Mouse (Mus musculus) lung, embryonic 16.5 days (tissue): ENCODE results near the gene Ifitm10. TPM values are rescaled to one million over a fixed set of nuclear protein-coding genes. Genes with fewer than 3 reads are reported as not detected.
A peak's percentile ranks its signal among the peaks of the same experiment; 100 is the strongest.

Experiments
- ATAC-seq: fragments of 200-750 bp; cut with Nextera tagmentation; 2 replicates; pipeline ENCODE4 v1.8.0; 2017; ENCODE audit warnings: low read depth, mild to moderate bottlenecking, moderate library complexity
- H3K27ac ChIP-seq: fragments of 300-500 bp; sonication (generic); 2 replicates; pipeline ENCODE4 v1.5.1; 2014; ENCODE audit warnings: mild to moderate bottlenecking, control low read depth, low read length
- H3K27me3 ChIP-seq: fragments of 300-500 bp; sonication (generic); 2 replicates; pipeline ENCODE4 v1.6.1; 2014; ENCODE audit warnings: low read depth, low read length, mixed read lengths; ENCODE audit not compliant: control insufficient read depth, insufficient read depth
- H3K36me3 ChIP-seq: fragments of 300-500 bp; sonication (generic); 2 replicates; pipeline ENCODE4 v1.6.1; 2014; ENCODE audit warnings: low read length; ENCODE audit not compliant: control insufficient read depth, insufficient read depth
- H3K4me1 ChIP-seq: fragments of 300-500 bp; sonication (generic); replicated peaks from 2 replicates; pipeline ENCODE4 v1.6.1; 2014; ENCODE audit warnings: low read length, mixed read lengths; ENCODE audit not compliant: control insufficient read depth, insufficient read depth
- H3K4me2 ChIP-seq: fragments of 300-500 bp; sonication (generic); 2 replicates; pipeline ENCODE4 v1.6.1; 2014; ENCODE audit warnings: low read depth, low read length, control low read depth
- H3K4me3 ChIP-seq: fragments of 300-500 bp; sonication (generic); 2 replicates; pipeline ENCODE4 v1.5.1; 2014; ENCODE audit warnings: mild to moderate bottlenecking, low read length, control low read depth
- H3K9ac ChIP-seq: fragments of 300-500 bp; sonication (generic); 2 replicates; pipeline ENCODE4 v1.6.1; 2014; ENCODE audit warnings: low read length, control low read depth
- H3K9me3 ChIP-seq: fragments of 300-500 bp; sonication (generic); 2 replicates; pipeline ENCODE4 v1.6.1; 2016; ENCODE audit warnings: low read length; ENCODE audit not compliant: control insufficient read depth
- WGBS: fragments of 180-500 bp; shearing (Covaris S2); extraction: QIAGEN DNeasy Blood & Tissue Kit; methylation state at CpG from one replicate; pipeline ENCODE4 v1.1.7; 2014; 5-methylcytosine and 5-hydroxymethylcytosine counted together
- polyA plus RNA-seq: library from polyadenylated mRNA; unstranded; fragments of >200 nt; fragmentation: Nextera tagmentation; extraction: Ambion mirVana; gene quantifications from 2 replicates; pipeline ENCODE4 v1.2.1, GENCODE M21; 2015

Ifitm10 gene
- polyA plus RNA-seq = 5.6 and 7.5 TPM in 2 replicates

- Histone ChIP-seq H3K36me3 (peaks cover 26% of the 10 kb centered on the region), H3K4me2 (no peak within 1 kb of the TSS; the same call in 1 of the 2 replicates), H3K4me1 (peaks cover 13% of the 10 kb centered on the region), H3K27me3 (peaks cover 31% of the 10 kb centered on the region), H3K27ac (no peak within 1 kb of the TSS), H3K4me3 (no peak within 1 kb of the TSS), H3K9me3 (no peaks in the 10 kb centered on the region), H3K9ac (no peak within 1 kb of the TSS)
- no peak for ATAC-seq
- WGBS = 65% methylated on average over 8 of the region's 8 CpGs
These were observed at the start of gene Ifitm10 for GRCm38 (mm10) chr7:142373641-142374412. Ifitm10 (minus strand) TSS chr7:142373753.

- Histone ChIP-seq H3K4me2 (no peak overlapping the region), H3K9me3 (peaks cover 4% of the 10 kb centered on the region; the same call in 1 of the 2 replicates), H3K4me3 (no peak overlapping the region), H3K9ac (no peak overlapping the region), H3K36me3 (no peaks in the 10 kb centered on the region), H3K4me1 (no peaks in the 10 kb centered on the region), H3K27me3 (no peaks in the 10 kb centered on the region), H3K27ac (no peak overlapping the region)
- no peak for ATAC-seq
- 58% methylated on average over 2 of the region's 2 CpGs for WGBS
These were observed 48.3 kb upstream of the Ifitm10 start for GRCm38 (mm10) chr7:142421826-142422225.

GRCm38 (mm10) chr7:142419887-142420286 is 46.3 kb upstream of the Ifitm10 start:
- peaks cover 4% of the 10 kb centered on the region; the same call in 1 of the 2 replicates for H3K9me3 ChIP-seq
- 53% methylated on average over 5 of the region's 5 CpGs for WGBS
- H3K4me3 ChIP-seq = no peak overlapping the region
- no peaks in the 10 kb centered on the region for H3K4me1 ChIP-seq
- H3K4me2 ChIP-seq = no peak overlapping the region
- no peak overlapping the region for H3K9ac ChIP-seq
- no peaks in the 10 kb centered on the region for H3K36me3 ChIP-seq
- H3K27ac ChIP-seq = no peak overlapping the region
- ATAC-seq = peak; percentile 30; the same call in 1 of the 2 replicates
- H3K27me3 ChIP-seq = no peaks in the 10 kb centered on the region

GRCm38 (mm10) chr7:142418679-142419078 is 45.1 kb upstream of the Ifitm10 start:
- H3K9me3 ChIP-seq = peaks cover 3% of the 10 kb centered on the region; the same call in 1 of the 2 replicates
- no peak overlapping the region for H3K9ac ChIP-seq
- no peak overlapping the region for H3K4me3 ChIP-seq
- no peaks in the 10 kb centered on the region for H3K27me3 ChIP-seq
- WGBS = 79% methylated on average over 8 of the region's 8 CpGs
- H3K4me1 ChIP-seq = no peaks in the 10 kb centered on the region
- no peak for ATAC-seq
- no peaks in the 10 kb centered on the region for H3K36me3 ChIP-seq
- no peak overlapping the region for H3K27ac ChIP-seq
- no peak overlapping the region for H3K4me2 ChIP-seq

GRCm38 (mm10) chr7:142418027-142418426 is 44.5 kb upstream of the Ifitm10 start:
- H3K27ac ChIP-seq = no peak overlapping the region
- H3K4me3 ChIP-seq = no peak overlapping the region
- no peak overlapping the region for H3K4me2 ChIP-seq
- ATAC-seq = no peak
- no peaks in the 10 kb centered on the region for H3K27me3 ChIP-seq
- 97% methylated on average over 2 of the region's 2 CpGs for WGBS
- no peaks in the 10 kb centered on the region for H3K9me3 ChIP-seq
- no peaks in the 10 kb centered on the region for H3K4me1 ChIP-seq
- no peak overlapping the region for H3K9ac ChIP-seq
- no peaks in the 10 kb centered on the region for H3K36me3 ChIP-seq

GRCm38 (mm10) chr7:142416225-142416624 is 42.7 kb upstream of the Ifitm10 start:
- H3K4me1 ChIP-seq = no peaks in the 10 kb centered on the region
- H3K27me3 ChIP-seq = no peaks in the 10 kb centered on the region
- H3K36me3 ChIP-seq = no peaks in the 10 kb centered on the region
- 50% methylated on average over 3 of the region's 3 CpGs for WGBS
- H3K9me3 ChIP-seq = no peaks in the 10 kb centered on the region
- no peak overlapping the region for H3K9ac ChIP-seq
- H3K27ac ChIP-seq = no peak overlapping the region
- no peak; the same call in 1 of the 2 replicates for ATAC-seq
- H3K4me3 ChIP-seq = no peak overlapping the region
- H3K4me2 ChIP-seq = no peak overlapping the region

GRCm38 (mm10) chr7:142415314-142415713 is 41.8 kb upstream of the Ifitm10 start:
- WGBS = 35% methylated on average over 4 of the region's 4 CpGs
- Histone ChIP-seq H3K9ac (no peak overlapping the region), H3K27me3 (no peaks in the 10 kb centered on the region), H3K4me1 (no peaks in the 10 kb centered on the region), H3K4me2 (no peak overlapping the region; the same call in 1 of the 2 replicates), H3K9me3 (no peaks in the 10 kb centered on the region), H3K27ac (no peak overlapping the region), H3K4me3 (no peak overlapping the region), H3K36me3 (no peaks in the 10 kb centered on the region)
- no peak for ATAC-seq

- no peak for ATAC-seq
- H3K9ac ChIP-seq = no peak overlapping the region
- H3K4me1 ChIP-seq = no peaks in the 10 kb centered on the region
- no peaks in the 10 kb centered on the region for H3K9me3 ChIP-seq
- H3K27ac ChIP-seq = no peak overlapping the region
- WGBS = 69% methylated on average over 6 of the region's 6 CpGs
- no peaks in the 10 kb centered on the region for H3K36me3 ChIP-seq
- no peak overlapping the region for H3K4me2 ChIP-seq
- no peak overlapping the region for H3K4me3 ChIP-seq
- no peaks in the 10 kb centered on the region for H3K27me3 ChIP-seq
These were observed 39.7 kb upstream of the Ifitm10 start for GRCm38 (mm10) chr7:142413285-142413684.

GRCm38 (mm10) chr7:142409603-142410002 is 36.0 kb upstream of the Ifitm10 start:
- 64% methylated on average over 3 of the region's 3 CpGs for WGBS
- no peak overlapping the region for H3K4me2 ChIP-seq
- no peaks in the 10 kb centered on the region for H3K36me3 ChIP-seq
- H3K9me3 ChIP-seq = no peaks in the 10 kb centered on the region
- no peak overlapping the region for H3K9ac ChIP-seq
- no peak for ATAC-seq
- H3K4me3 ChIP-seq = no peak overlapping the region
- H3K27ac ChIP-seq = no peak overlapping the region
- no peaks in the 10 kb centered on the region for H3K4me1 ChIP-seq
- no peaks in the 10 kb centered on the region for H3K27me3 ChIP-seq
